ENCODE assay signal across 10 mouse cellular contexts in genomic region chr1:171631447-171631846, GRCm38 (mm10). TPM values are rescaled to one million over a fixed set of nuclear protein-coding genes. Genes with fewer than 3 reads are reported as not detected.
DNase-seq lines count a peak whose midpoint lies in the region; ATAC-seq and TF ChIP-seq lines count a peak whose summit lies in the region.
"Had no signal": no experiment of that assay in that cellular context is flagged by ENCODE, and none has a peak within 500 bp of the region (broad histone marks: within the 10 kb centered on the region; RNA-seq: fewer than 3 reads in every experiment).

No protein-coding gene starts in this region.

- no peaks in the 10 kb centered on the region for H3K27me3 ChIP-seq in kidney, adult 2 months (replicated peaks; ENCODE audit: control insufficient read depth, insufficient read depth, low read length)
- H3K27me3 ChIP-seq in CH12.LX (replicated peaks), result no peaks in the 10 kb centered on the region
- no peaks in the 10 kb centered on the region for H3K27me3 ChIP-seq in forebrain, embryonic 16.5 days (replicated peaks; ENCODE audit: control insufficient read depth, insufficient read depth, low read length)

- H3K27ac ChIP-seq in kidney, adult 2 months (ENCODE audit: insufficient read depth, low read depth, low read length), result no peak overlapping the region
- no peak overlapping the region for H3K27ac ChIP-seq in CH12.LX (ENCODE audit: insufficient read depth, low read depth)
- H3K27ac ChIP-seq in forebrain, embryonic 16.5 days (ENCODE audit: low read length), result no peak overlapping the region
- peak overlapping the region; percentile 99 for H3K27ac ChIP-seq in macrophage

- H3K9me3 ChIP-seq in CH12.LX (replicated peaks; ENCODE audit: low read length), result no peaks in the 10 kb centered on the region
- no peaks in the 10 kb centered on the region for H3K9me3 ChIP-seq in forebrain, embryonic 16.5 days (ENCODE audit: control insufficient read depth, low read length)

- H3K4me2 ChIP-seq in CH12.LX (ENCODE audit: insufficient read depth, low read depth, poor library complexity, severe bottlenecking), result no peak overlapping the region
- no peak overlapping the region for H3K4me2 ChIP-seq in forebrain, embryonic 16.5 days (ENCODE audit: low read length)

- TF ChIP-seq POLR2A in kidney, adult 2 months (IDR thresholded peaks at IDR 0.05; ENCODE audit: low read depth, low read length), result no peak
- no peak for TF ChIP-seq POLR2A in CH12.LX (IDR thresholded peaks at IDR 0.05; ENCODE audit: low read depth, low read length)

- H3K9ac ChIP-seq in CH12.LX (ENCODE audit: insufficient read depth, low read depth), result no peak overlapping the region
- H3K9ac ChIP-seq in forebrain, embryonic 16.5 days (replicated peaks; ENCODE audit: low read depth, low read length), result no peak overlapping the region

- TF ChIP-seq RAD21 in CH12.LX (IDR thresholded peaks at IDR 0.05; ENCODE audit: low read depth, low read length), result no peak

- H3K36me3 ChIP-seq in kidney, adult 2 months (ENCODE audit: control insufficient read depth, insufficient read depth, low read length), result no peaks in the 10 kb centered on the region
- peaks cover 0 to 15% of the 10 kb centered on the region in 2 experiments for H3K36me3 ChIP-seq in CH12.LX (replicated peaks in 1 of 2; ENCODE audit: control insufficient read depth in 1 of 2, insufficient read depth in 1 of 2, low read length in 1 of 2)
- H3K36me3 ChIP-seq in forebrain, embryonic 16.5 days (ENCODE audit: control insufficient read depth, insufficient read depth), result no peaks in the 10 kb centered on the region
- peaks cover 34% of the 10 kb centered on the region for H3K36me3 ChIP-seq in macrophage (ENCODE audit: inconsistent target)

- no peak for TF ChIP-seq EP300 in CH12.LX (IDR thresholded peaks at IDR 0.05; ENCODE audit: low read length)

- peak; percentile 83 for ATAC-seq in forebrain, embryonic 16.5 days

- dilution Hi-C loops in CH12.LX (cut with MboI; ENCODE audit: extremely low pct_ligation_motif_present, extremely low pct_unique_long_range_greater_than_20kb, low sequenced_read_pairs), result no loop called here

- H3K79me2 ChIP-seq in CH12.LX (replicated peaks; ENCODE audit: control insufficient read depth, extremely low read depth, insufficient read depth, poor library complexity, severe bottlenecking) (no peaks in the 10 kb centered on the region), macrophage (ENCODE audit: inconsistent target) (no peaks in the 10 kb centered on the region; the same call in 1 of the 2 replicates)

- H3K4me1 ChIP-seq in kidney, adult 2 months (ENCODE audit: control insufficient read depth, insufficient read depth, low read length), result no peaks in the 10 kb centered on the region
- peaks cover 3 to 20% of the 10 kb centered on the region in 2 experiments; a peak in 3 of 4 replicates for H3K4me1 ChIP-seq in CH12.LX (ENCODE audit: control insufficient read depth in 1 of 2, insufficient read depth in 2 of 2)
- H3K4me1 ChIP-seq in forebrain, embryonic 16.5 days (replicated peaks; ENCODE audit: control insufficient read depth, insufficient read depth, low read length), result no peaks in the 10 kb centered on the region

- H3K4me3 ChIP-seq in kidney, adult 2 months (ENCODE audit: insufficient read depth, low read depth, low read length), result no peak overlapping the region
- H3K4me3 ChIP-seq in CH12.LX (replicated peaks in 1 of 3; ENCODE audit: low read depth in 2 of 3, low read length in 2 of 3, poor library complexity in 1 of 3), result no peak overlapping the region
- no peak overlapping the region for H3K4me3 ChIP-seq in forebrain, embryonic 16.5 days (replicated peaks; ENCODE audit: low read length)
- H3K4me3 ChIP-seq in macrophage (ENCODE audit: inconsistent target), result no peak overlapping the region

- TF ChIP-seq CTCF in kidney, adult 2 months (conservative IDR thresholded peaks at IDR 0.05; ENCODE audit: insufficient read depth, insufficient read length, low read depth, low read length), result no peak
- no peak for TF ChIP-seq CTCF in CH12.LX (conservative IDR thresholded peaks at IDR 0.05 in 1 of 2, IDR thresholded peaks at IDR 0.05 in 1 of 2; ENCODE audit: low read depth in 2 of 2, low read length in 2 of 2)

- DNase-seq in kidney, adult 2 months, result peak; percentile 20
- DNase-seq in kidney, adult 18-20 months, result no peak
- peak; percentile 43 for DNase-seq in CH12.LX (ENCODE audit: extremely low read depth)
- DNase-seq in cerebellum, adult 9-11 months, result no peak
- DNase-seq in cerebellum, adult 8-10 months, result no peak
- no peak for DNase-seq in retina, embryonic 14.5 days (ENCODE audit: low spot score)
- DNase-seq: cerebellum, adult 18-20 months; gastrocnemius, postnatal 14 days had no signal

- 64% methylated on average over 2 of the region's 2 CpGs for WGBS in kidney, adult 2 months
- WGBS in forebrain, embryonic 16.5 days, result 51% methylated on average over 2 of the region's 2 CpGs
- 6% methylated on average over 2 of the region's 2 CpGs for WGBS in macrophage (ENCODE audit: missing documents)

- in situ Hi-C loops in CH12.LX (cut with MboI; ENCODE audit: low pct_ligation_motif_present, low pct_unique_long_range_greater_than_20kb, low sequenced_read_pairs), result no loop called here

TF ChIP-seq in CH12.LX, 34 proteins besides CTCF, POLR2A, EP300 and RAD21:
- TF ChIP-seq MEF2A (IDR thresholded peaks at IDR 0.05; ENCODE audit: borderline replicate concordance, low read depth, low read length) (peak; percentile 68; the same call in 1 of the 2 replicates), NELFE (IDR thresholded peaks at IDR 0.05; ENCODE audit: low read depth, low read length) (no peak), ZC3H11A (IDR thresholded peaks at IDR 0.05; ENCODE audit: low read depth, low read length) (no peak), ZKSCAN1 (IDR thresholded peaks at IDR 0.05; ENCODE audit: borderline replicate concordance, low read depth, low read length) (no peak), BHLHE40 (IDR thresholded peaks at IDR 0.05; ENCODE audit: low read depth, low read length) (peak; percentile 64)

RNA-seq across cellular contexts. Expression of gene Slamf7, which starts 21.4 kb away (rescaled TPM):
- polyA plus RNA-seq in kidney, adult 2 months (2012; rRNA removed), result 1.1 and 1.5 TPM in 2 replicates
- total RNA-seq in CH12.LX (2012; rRNA removed) (6.8 and 10.5 TPM in 2 replicates), CH12.LX (2014; rRNA removed) (15.4 and 15.8 TPM in 2 replicates)
- polyA plus RNA-seq in CH12.LX (2012; ENCODE audit: insufficient read length, low read depth) (9.5 and 10.6 TPM in 2 replicates), macrophage (2018) (92.5 to 257 TPM (median 179 TPM) in 3 replicates)
- polyA plus RNA-seq in forebrain, embryonic 16.5 days (2015; fragmentation: Nextera tagmentation; extraction: Ambion mirVana), result not detected in 2 replicates
- 1,000 to 10,000 TPM in 9 of 26 experiments, 100 to 1,000 TPM in 17; 248 to 1,912 (median 729) TPM for total RNA-seq in macrophage (2018; cell fraction: chromatin; rRNA removed)
- 1,000 to 10,000 TPM in 1 of 26 experiments, 100 to 1,000 TPM in 25; 219 to 1,276 (median 582) TPM for total RNA-seq in macrophage (2018; cell fraction: cytosol; rRNA removed)
- 1,000 to 10,000 TPM in 13 of 26 experiments, 100 to 1,000 TPM in 13; 184 to 2,064 (median 1,037) TPM for total RNA-seq in macrophage (2018; cell fraction: nucleus; rRNA removed)
- total RNA-seq: gastrocnemius, postnatal 14 days had no signal

RNA-seq across cellular contexts. Expression of gene Ly9, which starts 24.2 kb away (rescaled TPM):
- 0.54 and 2.2 TPM in 2 replicates for polyA plus RNA-seq in kidney, adult 2 months (2012; rRNA removed)
- total RNA-seq in CH12.LX (2012; rRNA removed) (43.6 and 46.7 TPM in 2 replicates), CH12.LX (2014; rRNA removed) (53.6 and 57.8 TPM in 2 replicates)
- polyA plus RNA-seq in CH12.LX (2012; ENCODE audit: insufficient read length, low read depth) (68.6 and 74.4 TPM in 2 replicates), macrophage (2018) (199 to 492 TPM (median 394 TPM) in 3 replicates)
- polyA plus RNA-seq in forebrain, embryonic 16.5 days (2015; fragmentation: Nextera tagmentation; extraction: Ambion mirVana), result 0.20 TPM in 1 of 2 replicates, not detected in the other
- total RNA-seq in macrophage (2018; cell fraction: chromatin; rRNA removed), result 100 to 1,000 TPM in 23 of 26 experiments, 10 to 100 TPM in 3; 76.8 to 200 (median 144) TPM
- 100 to 1,000 TPM; 293 to 703 (median 450) TPM for total RNA-seq in macrophage (2018; cell fraction: cytosol; rRNA removed)
- total RNA-seq in macrophage (2018; cell fraction: nucleus; rRNA removed), result 100 to 1,000 TPM; 156 to 447 (median 313) TPM

RNA-seq across cellular contexts. Expression of gene Cd48, which starts 50.4 kb away (rescaled TPM):
- polyA plus RNA-seq in kidney, adult 2 months (2012; rRNA removed), result 2.7 and 4.3 TPM in 2 replicates
- total RNA-seq in CH12.LX (2012; rRNA removed), result 65.0 and 96.4 TPM in 2 replicates
- 218 and 231 TPM in 2 replicates for total RNA-seq in CH12.LX (2014; rRNA removed)
- polyA plus RNA-seq in CH12.LX (2012; ENCODE audit: insufficient read length, low read depth), result 80.3 and 87.6 TPM in 2 replicates
- 0.49 and 1.2 TPM in 2 replicates for polyA plus RNA-seq in forebrain, embryonic 16.5 days (2015; fragmentation: Nextera tagmentation; extraction: Ambion mirVana)
- total RNA-seq in macrophage (2018; cell fraction: chromatin; rRNA removed), result 100 to 1,000 TPM in 25 of 26 experiments, 10 to 100 TPM in 1; 76.3 to 222 (median 181) TPM
- 100 to 1,000 TPM; 200 to 270 (median 237) TPM for total RNA-seq in macrophage (2018; cell fraction: cytosol; rRNA removed)
- total RNA-seq in macrophage (2018; cell fraction: nucleus; rRNA removed), result 100 to 1,000 TPM; 137 to 292 (median 225) TPM
- polyA plus RNA-seq in macrophage (2018), result 230 to 330 TPM (median 260 TPM) in 3 replicates

Comparison
In these comparisons a context has a peak if more than half of its experiments do, and no peak if none do; other contexts are left out.
1. DNase-seq: peak in kidney, adult 2 months (single experiment) and CH12.LX (single experiment); none in kidney, adult 18-20 months (single experiment), cerebellum, adult 9-11 months (single experiment), cerebellum, adult 8-10 months (single experiment) and retina, embryonic 14.5 days (single experiment).
2. RNA of gene Ly9, which starts 24.2 kb away (polyA plus RNA-seq): 199 to 492 TPM in macrophage and 68.6 to 74.4 TPM in CH12.LX; 0.54 to 2.2 TPM in kidney, adult 2 months and 0.20 TPM in forebrain, embryonic 16.5 days; every median in the first group is over 10 times any median in the second.
3. RNA of gene Cd48, which starts 50.4 kb away (polyA plus RNA-seq): 230 to 330 TPM in macrophage and 80.3 to 87.6 TPM in CH12.LX; 2.7 to 4.3 TPM in kidney, adult 2 months and 0.49 to 1.2 TPM in forebrain, embryonic 16.5 days; every median in the first group is over 10 times any median in the second.